Mouse (Mus musculus) liver, embryonic 11.5 days (tissue): ENCODE results near the gene Gm20521. TPM values are rescaled to one million over a fixed set of nuclear protein-coding genes. Genes with fewer than 3 reads are reported as not detected.

Source experiments
- ATAC-seq: fragments of 200-750 bp; cut with Nextera tagmentation; replicated peaks from 2 replicates; pipeline ENCODE4 v1.8.0; 2017; ENCODE audit warnings: moderate number of reproducible peaks, mild to moderate bottlenecking, moderate TSS enrichment, moderate library complexity; ENCODE audit not compliant: low FRiP score
- DNase-seq: peaks from one replicate; pipeline ENCODE4 v3.0.0-alpha.2; 2017; ENCODE audit warnings: low spot score
- H3K27ac ChIP-seq: fragments of 300-500 bp; sonication (generic); 2 replicates; pipeline ENCODE4 v1.5.1; 2014; ENCODE audit warnings: mild to moderate bottlenecking, low read depth, low read length, control low read depth
- H3K27me3 ChIP-seq: fragments of 300-500 bp; sonication (generic); replicated peaks from 2 replicates; pipeline ENCODE4 v1.6.1; 2014; ENCODE audit warnings: low read length, mixed read lengths; ENCODE audit not compliant: control insufficient read depth, insufficient read depth
- H3K36me3 ChIP-seq: fragments of 300-500 bp; sonication (generic); 2 replicates; pipeline ENCODE4 v1.6.1; 2014; ENCODE audit warnings: mild to moderate bottlenecking, low read length, moderate library complexity, mixed read lengths; ENCODE audit not compliant: control insufficient read depth, insufficient read depth
- H3K4me1 ChIP-seq: fragments of 300-500 bp; sonication (generic); replicated peaks from 2 replicates; pipeline ENCODE4 v1.6.1; 2014; ENCODE audit warnings: low read length, mixed read lengths; ENCODE audit not compliant: control insufficient read depth, insufficient read depth
- H3K4me2 ChIP-seq: fragments of 300-500 bp; sonication (generic); 2 replicates; pipeline ENCODE4 v1.6.1; 2014; ENCODE audit warnings: mild to moderate bottlenecking, control low read depth, moderate library complexity
- H3K4me3 ChIP-seq: fragments of 300-500 bp; sonication (generic); 2 replicates; pipeline ENCODE4 v1.5.1; 2014; ENCODE audit warnings: low read depth, low read length, control low read depth
- H3K9ac ChIP-seq: fragments of 300-500 bp; sonication (generic); 2 replicates; pipeline ENCODE4 v1.6.1; 2014; ENCODE audit warnings: low read depth, low read length, control low read depth
- H3K9me3 ChIP-seq: fragments of 300-500 bp; sonication (generic); 2 replicates; pipeline ENCODE4 v1.6.1; 2016; ENCODE audit warnings: low read length, inconsistent platforms, mixed read lengths; ENCODE audit not compliant: control insufficient read depth
- WGBS: fragments of 180-500 bp; shearing (Covaris S2); extraction: QIAGEN DNeasy Blood & Tissue Kit; methylation state at CpG from one replicate; pipeline ENCODE4 v1.1.7; 2014; 5-methylcytosine and 5-hydroxymethylcytosine counted together
- polyA plus RNA-seq: library from polyadenylated mRNA; unstranded; fragments of >200 nt; fragmentation: Nextera tagmentation; extraction: Ambion mirVana; gene quantifications from 2 replicates; pipeline ENCODE4 v1.2.1, GENCODE M21; 2014

Gm20521 gene
- polyA plus RNA-seq, 1 experiment from 2014 or later, result 0.27 TPM

GRCm38 (mm10) chr14:54865626-54866025, 17.6 kb upstream of the Gm20521 start:
- no peak for ATAC-seq
- WGBS, result 75% methylated on average over 5 of the region's 5 CpGs
- H3K27ac ChIP-seq, result no peak overlapping the region
- H3K36me3 ChIP-seq, result no peaks in the 10 kb centered on the region
- no peak overlapping the region for H3K4me2 ChIP-seq
- H3K9ac ChIP-seq, result no peak overlapping the region
- H3K4me3 ChIP-seq, result no peak overlapping the region
- no peaks in the 10 kb centered on the region for H3K9me3 ChIP-seq
- DNase-seq, result no peak
- H3K4me1 ChIP-seq, result no peaks in the 10 kb centered on the region; the same call in 1 of the 2 replicates
- no peaks in the 10 kb centered on the region for H3K27me3 ChIP-seq

- Histone ChIP-seq H3K9ac (no peak overlapping the region), H3K4me1 (no peaks in the 10 kb centered on the region; the same call in 1 of the 2 replicates), H3K9me3 (no peaks in the 10 kb centered on the region), H3K36me3 (no peaks in the 10 kb centered on the region), H3K27ac (no peak overlapping the region), H3K4me3 (no peak overlapping the region), H3K4me2 (no peak overlapping the region), H3K27me3 (no peaks in the 10 kb centered on the region)
- WGBS, result 46% methylated on average over 3 of the region's 3 CpGs
- ATAC-seq (no peak), DNase-seq (no peak)
Observed at GRCm38 (mm10) chr14:54866268-54866667, 17.0 kb upstream of the Gm20521 start.

GRCm38 (mm10) chr14:54866936-54867335, 16.3 kb upstream of the Gm20521 start:
- DNase-seq (no peak), ATAC-seq (no peak)
- H3K27ac ChIP-seq, result no peak overlapping the region

GRCm38 (mm10) chr14:54868026-54868425, 15.2 kb upstream of the Gm20521 start:
- Histone ChIP-seq H3K27me3 (no peaks in the 10 kb centered on the region), H3K9ac (no peak overlapping the region), H3K9me3 (no peaks in the 10 kb centered on the region), H3K4me3 (no peak overlapping the region), H3K4me1 (no peaks in the 10 kb centered on the region; the same call in 1 of the 2 replicates), H3K27ac (no peak overlapping the region), H3K36me3 (no peaks in the 10 kb centered on the region), H3K4me2 (no peak overlapping the region)
- 75% methylated on average over 4 of the region's 4 CpGs for WGBS
- DNase-seq (no peak), ATAC-seq (no peak)

More at GRCm38 (mm10) chr14:54866936-54867335, 16.3 kb upstream of the Gm20521 start:
- Histone ChIP-seq H3K4me2 (no peak overlapping the region), H3K9me3 (no peaks in the 10 kb centered on the region), H3K9ac (no peak overlapping the region), H3K36me3 (no peaks in the 10 kb centered on the region), H3K4me3 (no peak overlapping the region), H3K4me1 (no peaks in the 10 kb centered on the region; the same call in 1 of the 2 replicates), H3K27me3 (no peaks in the 10 kb centered on the region)
- 62% methylated on average over 5 of the region's 5 CpGs for WGBS

- Histone ChIP-seq H3K36me3 (no peaks in the 10 kb centered on the region), H3K9ac (no peak within 1 kb of the TSS), H3K4me3 (no peak within 1 kb of the TSS), H3K4me1 (peaks cover 5% of the 10 kb centered on the region; the same call in 1 of the 2 replicates), H3K4me2 (no peak within 1 kb of the TSS), H3K27me3 (no peaks in the 10 kb centered on the region), H3K27ac (no peak within 1 kb of the TSS), H3K9me3 (no peaks in the 10 kb centered on the region)
- WGBS, result 79% methylated on average over 5 of the region's 5 CpGs
- ATAC-seq (no peak), DNase-seq (no peak)
Observed at GRCm38 (mm10) chr14:54870861-54871260, 12.4 kb upstream of the Gm20521 start, which contains the start of gene Homez. Homez (minus strand) TSS chr14:54870961.

- Histone ChIP-seq H3K27ac (no peak overlapping the region), H3K9me3 (no peaks in the 10 kb centered on the region), H3K9ac (no peak overlapping the region), H3K4me2 (no peak overlapping the region), H3K4me1 (peaks cover 13% of the 10 kb centered on the region), H3K36me3 (no peaks in the 10 kb centered on the region), H3K27me3 (no peaks in the 10 kb centered on the region), H3K4me3 (no peak overlapping the region)
- 82% methylated on average over 3 of the region's 3 CpGs for WGBS
- no peak for ATAC-seq
- DNase-seq, result no peak
Observed at GRCm38 (mm10) chr14:54874165-54874564, 9.1 kb upstream of the Gm20521 start.

GRCm38 (mm10) chr14:54875844-54876538, 7.2 kb upstream of the Gm20521 start:
- ATAC-seq, result peak; percentile 29
- Histone ChIP-seq H3K4me3 (peak overlapping the region; percentile 72), H3K36me3 (no peaks in the 10 kb centered on the region), H3K9ac (peak overlapping the region; percentile 75), H3K4me1 (peaks cover 13% of the 10 kb centered on the region), H3K27ac (peak overlapping the region; percentile 81; the same call in 1 of the 2 replicates), H3K27me3 (no peaks in the 10 kb centered on the region), H3K9me3 (no peaks in the 10 kb centered on the region), H3K4me2 (peak overlapping the region; percentile 100)
- no peak for DNase-seq
- 3% methylated on average over 36 of the region's 36 CpGs for WGBS

- ATAC-seq (peak; percentile 91), DNase-seq (peak; percentile 88)
- no peaks in the 10 kb centered on the region for H3K9me3 ChIP-seq
- under 1% methylated on average over 70 of the region's 72 CpGs for WGBS
- peak overlapping the region; percentile 81 for H3K27ac ChIP-seq
- H3K4me2 ChIP-seq, result peak overlapping the region; percentile 100
- H3K4me3 ChIP-seq, result peak overlapping the region; percentile 72
- H3K4me1 ChIP-seq, result peaks cover 13% of the 10 kb centered on the region
- peak overlapping the region; percentile 75 for H3K9ac ChIP-seq
- H3K36me3 ChIP-seq, result no peaks in the 10 kb centered on the region
- H3K27me3 ChIP-seq, result no peaks in the 10 kb centered on the region
Observed at GRCm38 (mm10) chr14:54876539-54877047, 6.6 kb upstream of the Gm20521 start.
